Mouse (Mus musculus) E14TG2a.4 (cell line): ENCODE results near the gene Grk2.

Experiments used
- CTCF ChIP-seq: conservative IDR thresholded peaks from 2 replicates; pipeline ENCODE4 v1.5.1; 2014; ENCODE audit warnings: low read length
- NANOG ChIP-seq: IDR thresholded peaks from 2 replicates; pipeline ENCODE4 v1.6.1; 2014; ENCODE audit warnings: borderline replicate concordance, low read length, mixed read lengths
- POU5F1 ChIP-seq: IDR thresholded peaks from 2 replicates; pipeline ENCODE4 v1.6.1; 2014; ENCODE audit warnings: low read length, borderline replicate concordance

- TF ChIP-seq CTCF (no peak), POU5F1 (no peak), NANOG (no peak)
Observed at GRCm38 (mm10) chr19:4244775-4245174, 61.2 kb downstream of the Grk2 start.
